Mouse (Mus musculus): ENCODE results near the gene Fzd2.
"Not testable (repeated sequence)": the region's sequence is repeated elsewhere in the genome, so short reads cannot be mapped to it uniquely, and the experiment has no call there.

Fzd2 gene

DNA sequence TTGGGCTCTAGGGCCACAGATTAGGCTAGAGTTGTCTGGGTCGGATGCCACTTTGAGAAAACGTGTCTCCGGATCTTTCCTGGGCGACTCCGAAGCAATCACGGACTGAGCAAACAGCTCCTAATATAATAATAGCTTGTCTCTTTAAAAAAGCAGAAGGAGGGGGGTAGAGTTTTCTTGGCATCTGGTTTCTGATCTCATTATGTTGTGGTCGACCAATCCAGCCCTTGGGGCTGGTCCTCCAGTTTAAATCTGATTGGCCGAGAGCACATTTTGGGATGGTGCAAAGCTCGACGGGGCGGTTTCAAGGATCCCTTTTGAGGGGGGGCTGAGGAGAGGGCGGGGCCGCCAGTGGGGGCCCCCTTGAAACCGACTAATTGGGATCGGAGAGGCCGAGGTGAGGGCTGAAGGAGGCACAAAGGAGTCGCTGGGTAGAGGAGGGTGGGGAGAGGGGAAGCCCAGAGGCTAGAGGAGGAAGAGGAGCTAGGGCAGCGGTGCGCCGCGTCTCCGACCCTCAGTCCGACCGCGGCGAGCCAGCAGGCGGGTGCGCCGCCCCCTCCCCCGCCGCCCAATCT, at the start of gene Fzd2:
Fzd2 (plus strand) TSS at position 387 of the 575 bp plus-strand sequence.
- peak; percentile 48 to 65 for DNase-seq (ENCODE audit: low spot score in 2 of 2)

DNA sequence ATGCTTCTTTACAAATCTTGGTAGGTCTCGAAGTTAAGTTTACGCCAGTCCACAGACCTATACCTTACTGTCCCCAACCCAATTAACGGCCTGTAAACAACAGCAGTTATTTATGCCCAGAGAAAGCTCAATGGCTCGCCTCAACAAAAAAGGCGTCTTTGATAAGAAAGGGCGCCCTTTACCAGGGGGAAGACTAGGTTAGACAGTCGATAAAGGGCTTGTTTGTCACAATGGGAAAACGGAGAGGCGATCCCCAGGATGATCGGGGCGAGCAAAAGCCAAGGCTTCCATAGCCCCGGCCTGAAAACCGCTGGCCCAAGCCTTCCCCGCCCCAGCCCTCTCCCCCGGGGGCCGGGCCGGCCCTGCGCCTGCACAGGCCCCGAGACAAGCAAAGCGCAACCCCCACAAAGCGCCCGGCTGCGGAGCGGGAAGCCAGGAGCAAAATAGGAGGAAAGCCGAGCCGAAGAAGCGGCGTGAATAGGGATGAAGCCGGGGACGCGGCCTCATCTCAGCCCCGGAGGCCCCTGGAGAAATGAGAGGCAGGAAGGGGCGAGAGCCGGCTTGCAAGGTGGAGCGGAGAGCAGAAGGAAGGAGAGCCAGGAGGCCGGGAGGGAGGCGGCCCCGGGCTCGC, 48.7 kb upstream of the Fzd2 start:
- no peak for DNase-seq (ENCODE audit: low spot score in 2 of 2)

DNA sequence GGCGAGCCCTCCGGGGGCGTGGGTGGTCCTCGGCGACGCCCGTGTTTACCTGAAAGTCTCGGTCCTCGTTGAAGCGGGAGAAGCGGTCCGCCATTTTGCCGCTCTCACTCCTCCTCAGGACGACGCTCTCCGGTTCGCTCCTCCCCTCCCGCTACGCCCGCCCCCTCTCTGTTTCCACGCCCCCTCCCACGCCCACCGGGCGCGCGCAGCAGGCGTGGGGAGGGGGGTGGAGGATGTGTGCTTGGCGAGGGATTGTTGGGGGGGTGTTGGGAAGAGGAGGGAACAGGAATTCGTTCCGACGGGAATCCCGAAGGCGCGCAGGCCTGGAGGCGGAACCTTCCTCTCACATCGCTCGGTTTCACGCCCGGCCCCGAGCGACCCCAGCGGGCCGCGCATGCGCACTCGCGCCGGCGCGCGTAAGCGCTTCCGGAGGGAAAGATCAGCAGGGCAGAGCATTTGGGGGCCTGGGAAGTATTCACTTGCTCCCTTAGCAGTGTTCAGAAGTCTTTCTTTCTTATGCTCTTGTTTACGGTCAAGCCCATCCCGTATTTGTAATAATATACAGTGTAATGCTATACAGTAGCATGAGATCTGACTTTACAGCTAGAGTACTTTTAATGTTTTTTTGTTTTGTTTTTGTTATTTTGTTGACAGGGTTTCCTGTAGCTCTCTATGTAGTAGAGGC, 48.0 kb upstream of the Fzd2 start, which contains the start of gene Gpatch8:
Gpatch8 (minus strand) TSS at position 362 of the 685 bp plus-strand sequence.
- DNase-seq (ENCODE audit: low spot score in 2 of 2), result peak; percentile 93

DNA sequence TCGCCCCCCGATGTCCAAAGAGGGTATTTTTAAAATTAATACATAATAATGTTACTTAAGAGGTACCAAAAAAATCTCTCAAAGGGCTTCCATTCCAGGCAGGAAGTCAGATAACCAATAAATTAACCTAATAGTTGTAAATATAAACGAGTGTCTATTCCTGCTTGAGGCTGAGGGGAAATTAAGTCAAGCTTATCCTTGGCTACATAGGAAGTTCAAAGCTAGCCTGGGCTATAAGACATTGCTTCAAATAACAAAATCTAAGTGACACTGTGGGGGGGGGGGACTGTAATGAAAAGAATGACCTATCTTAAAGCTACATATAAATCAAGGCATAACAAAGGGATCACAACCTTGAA, 47.5 kb upstream of the Fzd2 start:
- no peak for DNase-seq (ENCODE audit: low spot score in 2 of 2)

DNA sequence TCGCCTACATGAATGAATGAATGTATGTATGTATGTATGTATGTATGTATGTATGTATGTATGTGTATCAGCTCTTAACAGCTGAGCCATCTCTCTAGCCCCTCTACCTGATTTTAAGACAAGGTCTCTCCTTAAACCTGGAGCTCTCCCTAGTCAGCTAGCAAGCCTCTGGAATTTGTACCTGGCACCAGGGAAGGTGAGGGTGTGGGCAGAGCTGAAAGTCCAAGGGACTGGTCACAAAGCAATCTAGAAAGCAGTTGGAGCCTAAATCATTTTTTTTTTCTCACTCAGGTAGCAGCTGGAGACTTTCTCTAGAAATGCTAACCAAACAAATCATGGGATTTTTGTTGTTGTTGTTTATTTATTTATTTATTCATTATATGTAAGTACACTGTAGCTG, 46.8 kb upstream of the Fzd2 start:
- DNase-seq (ENCODE audit: low spot score in 2 of 2), result no peak

DNA sequence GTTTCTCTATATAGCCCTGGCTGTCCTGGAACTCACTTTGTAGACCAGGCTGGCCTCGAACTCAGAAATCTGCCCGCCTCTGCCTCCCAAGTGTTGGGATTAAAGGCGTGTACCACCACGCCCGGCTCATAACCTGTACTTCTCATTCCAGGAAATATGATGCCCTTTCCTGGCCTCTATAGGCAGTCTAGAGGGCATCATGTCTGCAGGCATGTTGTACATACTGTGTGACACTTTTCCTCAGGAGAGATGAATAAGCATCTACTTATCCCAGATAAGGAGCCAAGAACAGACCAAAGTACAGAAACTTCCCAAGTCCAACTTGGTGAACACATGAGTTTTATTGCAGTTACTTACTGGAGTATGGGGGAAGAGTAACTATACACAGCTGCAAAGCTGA, 45.5 kb upstream of the Fzd2 start:
- DNase-seq (ENCODE audit: low spot score in 2 of 2), result no peak

DNA sequence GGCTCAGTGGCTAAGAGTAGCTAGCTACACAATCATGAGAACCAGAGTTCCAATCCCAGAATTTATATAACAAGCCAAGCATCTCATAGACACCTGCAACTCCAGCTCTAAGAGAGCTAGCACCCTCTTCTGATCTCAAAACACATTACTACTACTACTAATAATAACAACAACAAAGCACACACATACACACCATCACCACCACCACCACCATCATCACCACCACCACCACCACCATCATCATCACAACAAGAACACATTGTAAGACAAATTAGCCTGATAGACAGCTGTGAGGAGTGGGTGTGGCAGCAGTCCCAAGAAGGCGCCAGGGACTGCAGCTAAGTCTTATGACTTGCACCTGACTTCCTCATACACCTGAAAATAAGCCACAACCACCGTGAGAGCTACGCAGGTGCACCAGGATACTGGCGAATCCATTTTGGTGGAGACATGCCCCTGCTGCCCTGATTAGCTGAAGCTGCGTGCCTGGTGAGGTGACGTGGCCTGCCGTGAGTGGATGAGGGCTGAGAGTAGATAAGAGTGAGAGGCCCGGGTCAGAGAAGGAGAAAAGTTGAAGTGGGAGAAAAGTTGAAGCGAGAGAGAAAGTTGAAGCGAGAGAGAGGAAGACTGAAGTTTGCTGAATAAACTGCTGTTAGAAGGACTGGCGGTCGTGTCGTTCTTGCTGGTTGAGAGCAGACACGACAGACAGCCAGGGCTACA, 39.1 kb upstream of the Fzd2 start:
- DNase-seq (ENCODE audit: low spot score in 2 of 2), result not testable (repeated sequence)

DNA sequence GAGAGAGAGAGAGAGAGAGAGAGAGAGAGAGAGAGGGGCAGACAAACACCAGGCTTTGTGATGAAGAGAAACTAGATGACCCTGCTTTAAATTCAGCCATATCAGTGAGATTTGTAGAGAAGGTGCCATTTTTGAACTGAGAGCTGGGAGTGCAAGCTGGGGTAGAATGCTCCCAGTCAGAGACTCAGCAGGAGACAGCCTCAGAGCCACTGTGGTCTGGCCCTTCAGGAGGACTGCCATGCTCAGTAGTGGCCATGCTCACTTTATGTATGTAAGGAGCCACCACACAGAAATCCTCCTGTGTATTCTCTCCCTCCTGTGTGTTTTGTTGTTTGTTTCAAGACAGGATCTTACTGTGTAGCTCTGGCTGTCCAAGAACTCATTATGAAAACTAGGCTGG, 38.5 kb upstream of the Fzd2 start:
- no peak for DNase-seq (ENCODE audit: low spot score in 2 of 2)

DNA sequence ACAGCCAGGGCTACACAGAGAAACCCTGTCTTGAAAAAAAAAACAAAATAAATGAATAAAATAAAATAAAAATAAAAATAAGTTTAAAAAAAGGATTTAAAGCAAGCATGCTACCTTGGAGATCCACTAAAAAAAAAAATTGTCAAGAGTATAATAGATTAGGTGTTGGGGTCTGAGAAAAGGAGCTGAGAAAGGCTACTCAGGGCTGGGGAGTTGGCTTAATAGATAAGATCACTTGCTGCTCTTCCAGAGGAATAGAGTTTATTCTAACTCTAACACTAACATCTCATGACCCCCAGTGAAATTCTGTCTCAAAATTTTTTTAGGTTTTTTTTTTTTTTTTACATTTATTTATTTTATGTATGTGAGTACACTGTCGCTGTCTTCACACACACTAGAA, 37.9 kb upstream of the Fzd2 start:
- DNase-seq (ENCODE audit: low spot score in 2 of 2), result no peak

DNA sequence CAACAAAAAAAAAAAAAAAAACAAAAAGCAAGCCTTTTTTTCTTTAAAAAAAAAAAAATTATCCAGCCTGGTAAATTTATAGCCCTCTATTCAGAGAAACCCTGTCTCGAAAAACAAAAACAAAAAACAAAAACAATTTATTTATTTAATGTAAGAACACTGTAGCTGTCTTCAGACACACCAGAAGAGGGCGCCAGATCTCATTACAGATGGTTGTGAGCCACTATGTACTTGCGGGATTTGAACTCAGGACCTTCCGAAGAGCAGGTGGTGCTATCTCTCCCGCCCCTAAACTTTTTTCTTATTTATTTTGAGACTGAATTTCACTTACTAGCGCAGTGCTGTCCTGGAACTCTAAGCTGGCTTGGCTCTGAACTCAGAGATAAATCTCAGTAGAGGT, 37.0 kb upstream of the Fzd2 start:
- no peak for DNase-seq (ENCODE audit: low spot score in 2 of 2)

DNA sequence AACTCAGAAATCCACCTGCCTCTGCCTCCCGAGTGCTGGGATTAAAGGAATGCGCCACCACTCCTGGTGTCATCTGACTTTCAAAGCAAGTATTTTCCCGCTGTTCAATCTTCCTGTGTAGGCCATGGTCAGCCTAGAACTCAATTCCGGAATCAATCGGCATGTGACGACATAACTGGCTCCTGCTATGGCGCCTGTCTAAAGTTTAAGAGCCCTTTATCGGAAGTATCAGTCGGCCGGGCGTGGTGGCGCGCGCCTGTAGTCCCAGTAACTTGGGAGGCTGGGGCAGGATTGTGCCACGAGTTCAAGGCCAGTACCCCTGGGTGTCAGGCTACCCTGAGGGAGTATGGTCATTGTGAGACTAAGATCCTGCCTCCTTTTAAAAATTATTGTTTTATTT, 36.5 kb upstream of the Fzd2 start:
- DNase-seq (ENCODE audit: low spot score in 2 of 2), result no peak

DNA sequence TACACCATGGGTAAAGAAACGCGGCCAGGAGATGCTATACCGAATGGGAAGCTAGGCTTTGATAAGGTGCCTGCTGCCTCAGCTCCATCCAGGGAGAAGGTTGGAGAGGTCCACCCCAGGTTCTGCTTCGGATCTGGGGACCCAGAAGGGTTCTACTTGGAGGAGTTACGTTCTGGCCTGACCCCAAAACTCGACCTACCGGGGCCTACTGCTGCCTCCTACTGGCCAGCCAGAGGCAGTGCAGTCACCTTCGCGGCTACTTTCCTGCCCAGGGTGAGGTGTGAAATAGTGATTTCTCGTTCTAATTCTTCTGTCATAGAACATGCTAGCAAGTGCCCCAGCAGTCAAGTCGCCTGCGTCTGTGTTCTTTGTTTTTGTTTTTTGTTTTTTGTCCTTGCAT, 36.0 kb upstream of the Fzd2 start:
- no peak for DNase-seq (ENCODE audit: low spot score in 2 of 2)

DNA sequence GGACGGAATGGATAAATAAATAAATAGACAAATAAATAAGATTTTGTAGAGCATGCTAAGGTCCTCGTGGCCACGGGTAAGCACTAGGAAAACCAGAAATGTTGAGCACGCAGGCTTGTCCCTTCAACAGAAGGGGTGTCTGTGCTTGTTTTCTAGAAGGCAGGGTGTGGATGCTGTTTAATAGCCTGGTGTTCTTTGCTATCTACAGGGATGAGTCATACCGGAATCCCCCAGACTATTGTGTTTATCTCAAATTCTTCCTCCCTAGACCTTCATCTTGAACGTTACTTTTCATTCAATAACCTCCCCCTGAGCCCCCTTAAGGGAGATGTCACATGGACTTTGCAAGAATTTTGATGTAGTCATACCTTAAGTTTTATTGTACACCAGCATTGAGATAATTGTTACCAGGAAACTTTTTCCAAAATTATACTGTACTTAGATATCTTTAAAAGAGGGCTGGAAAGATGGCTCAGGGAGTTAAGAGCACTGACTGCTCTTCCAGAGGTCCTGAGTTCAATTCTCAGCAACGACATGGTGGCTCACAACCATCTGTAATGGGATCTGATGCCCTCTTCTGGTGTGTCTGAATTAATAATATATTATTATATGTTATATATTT, 35.3 kb upstream of the Fzd2 start:
- no peak for DNase-seq (ENCODE audit: low spot score in 2 of 2)

DNA sequence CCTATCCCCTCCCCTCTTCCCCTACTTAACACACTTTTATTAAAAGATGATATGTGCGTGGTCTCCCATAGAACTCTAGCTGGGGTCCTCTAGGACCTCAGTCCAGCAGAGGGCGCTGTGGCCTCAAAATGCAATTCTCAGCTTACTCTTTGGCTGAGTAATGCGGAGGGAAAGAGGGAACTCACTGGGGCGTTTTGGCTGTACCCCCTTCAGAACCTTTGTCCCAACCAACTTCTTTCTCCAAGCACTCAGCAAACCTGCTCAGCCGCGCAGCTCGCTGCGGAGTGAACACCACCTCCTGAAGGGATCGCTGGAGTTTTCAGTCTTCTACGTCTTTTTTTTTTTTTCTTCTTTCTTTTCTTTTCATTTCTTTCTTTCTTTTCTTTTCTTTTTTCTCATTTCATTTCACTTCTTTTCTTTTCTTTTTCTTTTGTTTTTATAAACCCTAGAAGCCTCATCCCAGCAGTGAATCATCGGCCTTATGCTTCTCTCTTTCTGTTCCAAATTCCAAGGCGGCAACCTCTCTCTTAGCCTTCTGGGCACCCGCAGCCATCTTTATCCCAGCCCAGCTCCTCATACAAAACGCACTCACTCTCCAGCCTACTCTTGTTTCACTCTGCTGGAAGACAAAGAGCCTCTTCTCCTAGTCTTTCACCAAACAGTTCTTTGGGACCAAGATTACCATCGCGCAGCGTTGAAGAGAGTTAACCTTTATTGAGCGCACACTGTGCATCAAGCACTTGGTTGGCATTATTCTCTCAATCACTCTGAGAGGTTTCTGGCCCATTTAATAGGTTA, 31.1 kb upstream of the Fzd2 start:
- DNase-seq (ENCODE audit: low spot score in 2 of 2), result peak; percentile 77 to 83

DNA sequence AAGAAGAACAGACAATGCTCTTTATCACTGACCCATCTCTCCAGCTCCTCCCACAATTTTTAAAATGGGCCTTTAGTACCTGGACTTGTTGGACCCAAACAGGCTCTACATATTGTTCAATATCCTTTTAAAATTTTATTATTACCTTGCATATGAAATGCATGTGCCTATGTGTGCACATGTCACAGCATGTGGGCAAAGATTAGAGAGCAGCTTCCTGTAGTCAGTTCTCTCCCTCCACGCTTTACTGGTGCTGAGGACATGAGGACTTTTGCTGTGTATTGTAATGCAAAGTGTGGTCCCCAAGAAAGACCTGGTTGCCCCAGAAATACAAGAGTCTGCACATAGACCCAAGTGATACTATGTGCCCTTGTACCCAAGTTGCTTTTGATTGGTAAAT, 29.2 kb upstream of the Fzd2 start:
- DNase-seq (ENCODE audit: low spot score in 2 of 2), result no peak

DNA sequence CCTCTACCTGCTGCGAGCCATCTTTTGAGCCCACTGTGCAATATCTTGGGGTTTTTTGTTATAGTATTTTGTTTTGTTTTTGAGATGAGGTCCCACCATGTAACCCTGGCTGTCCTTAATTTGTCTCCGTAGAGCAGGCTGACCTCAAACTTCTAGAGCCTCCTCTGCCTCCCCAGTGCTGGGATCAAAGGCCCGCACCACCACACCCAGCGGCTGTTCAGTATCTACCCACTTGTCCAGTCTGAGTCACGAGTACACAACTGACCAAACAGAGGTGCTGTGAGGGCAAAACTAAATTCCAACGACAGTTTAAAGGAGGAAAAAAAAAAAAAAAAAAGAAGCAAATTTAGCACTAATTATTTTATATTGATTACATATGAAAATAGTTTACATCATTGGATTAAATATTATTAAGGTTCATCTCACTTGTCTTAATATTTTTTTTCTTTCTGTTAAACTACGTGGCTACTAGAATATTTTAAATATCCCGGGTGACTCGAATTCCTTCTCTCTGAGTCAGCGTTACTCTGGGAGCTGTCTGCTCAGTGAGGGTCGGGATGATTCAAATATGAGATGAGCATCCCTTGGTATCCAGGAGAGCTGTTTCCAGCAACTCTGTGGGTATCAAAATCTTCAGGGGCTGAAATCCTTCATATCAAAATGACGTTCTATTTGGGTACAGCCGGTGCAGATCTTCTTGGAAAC, 28.0 kb upstream of the Fzd2 start:
- no peak for DNase-seq (ENCODE audit: low spot score in 2 of 2)

DNA sequence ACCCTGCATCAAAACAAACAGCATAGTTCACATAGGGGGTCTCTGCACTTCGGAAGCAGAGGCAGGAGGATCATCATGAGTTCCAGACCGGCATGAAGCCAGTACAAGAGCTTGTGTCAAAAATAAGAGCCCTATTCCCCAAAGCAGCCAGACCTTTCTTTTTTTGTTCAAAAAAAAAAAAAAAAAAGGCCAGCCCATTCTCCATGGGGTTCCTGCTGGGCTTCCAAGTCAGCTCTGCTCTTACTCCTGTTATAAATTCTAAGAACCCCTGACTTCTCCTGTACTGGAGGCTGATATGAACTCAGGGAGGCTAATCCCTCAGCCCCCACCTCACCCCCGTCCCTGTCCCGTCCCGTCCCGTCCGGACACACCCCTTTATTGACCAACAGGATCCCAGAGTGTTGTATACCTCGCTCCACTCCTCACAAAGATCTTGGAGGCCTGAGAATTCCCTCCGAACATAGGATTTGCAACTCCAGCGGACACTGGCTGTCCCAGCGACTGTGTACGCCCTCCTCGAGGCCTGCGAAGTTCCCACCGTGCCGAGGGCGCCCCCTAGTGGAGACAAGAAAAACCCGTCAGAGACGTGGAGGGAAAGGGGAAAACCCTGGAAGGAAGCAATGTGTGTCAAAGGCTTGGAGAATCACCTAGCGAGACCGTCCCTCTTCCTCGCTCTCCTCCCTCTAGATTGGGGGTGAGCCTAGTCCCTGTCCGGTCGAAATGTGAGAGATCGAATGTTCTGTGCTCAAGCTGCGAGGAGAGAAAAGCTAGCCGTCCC, 25.7 kb upstream of the Fzd2 start:
- DNase-seq (ENCODE audit: low spot score in 2 of 2), result peak; percentile 58 to 62

DNA sequence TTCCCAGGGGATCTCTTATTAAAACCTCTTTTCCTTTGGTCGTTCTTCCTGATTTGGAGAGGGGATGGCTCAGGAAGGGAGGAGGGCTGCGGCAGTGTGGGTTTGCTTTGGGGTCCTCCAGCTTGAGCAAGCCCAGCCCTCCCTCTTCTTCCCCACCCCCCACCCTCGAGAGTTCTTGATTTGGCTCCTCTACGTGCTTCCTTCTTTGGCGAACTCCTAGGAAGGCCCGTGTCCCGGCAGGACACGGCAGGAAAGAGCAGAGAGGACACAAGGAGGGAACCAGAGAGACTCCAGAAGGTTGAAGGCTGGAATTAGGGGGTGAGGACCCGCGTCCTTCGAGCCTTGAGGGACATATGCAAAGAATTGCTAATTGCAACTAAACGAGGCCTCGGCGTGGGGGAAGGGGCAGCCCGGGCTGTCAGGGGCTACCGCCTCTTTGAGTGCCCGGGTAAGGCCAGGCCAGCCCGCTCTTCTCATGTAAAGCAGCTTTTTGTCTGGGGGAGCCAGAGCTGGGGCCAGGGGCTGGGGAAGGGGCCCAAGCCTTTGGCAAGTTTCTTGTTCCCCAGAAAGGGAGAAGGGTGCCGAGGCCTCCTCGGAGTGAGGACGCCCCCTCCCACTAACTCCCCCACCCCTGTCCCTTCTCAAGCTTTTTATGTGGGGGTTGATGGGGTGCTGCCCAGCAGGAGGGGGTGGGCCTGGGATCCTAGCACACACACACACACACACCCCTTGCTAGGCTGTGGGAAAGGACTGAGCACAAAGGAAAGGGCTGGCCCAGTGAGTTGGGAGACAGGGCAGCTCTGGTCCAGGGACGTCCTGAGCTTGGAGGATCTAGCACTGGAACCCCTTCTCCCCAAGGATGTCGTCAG, 24.8 kb upstream of the Fzd2 start, which contains the start of gene Gm11627:
Gm11627 (minus strand) TSS at position 297 of the 869 bp plus-strand sequence.
- peak; percentile 15 to 24 for DNase-seq (ENCODE audit: low spot score in 2 of 2)

DNA sequence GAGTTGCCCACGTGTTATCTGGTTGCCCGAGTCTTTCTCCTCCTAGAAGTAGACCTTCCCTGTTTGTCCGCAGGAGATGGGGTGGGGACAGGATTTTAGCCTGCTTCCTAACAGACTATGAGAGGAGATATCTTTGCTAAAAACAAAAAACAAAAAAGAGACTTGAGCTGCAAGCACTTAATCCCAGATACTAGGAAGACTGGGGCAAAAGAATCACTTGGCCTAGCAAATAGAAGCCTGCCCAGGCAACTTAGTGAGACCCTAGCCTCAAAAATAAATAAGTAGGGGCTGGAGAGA, 24.2 kb upstream of the Fzd2 start:
- DNase-seq (ENCODE audit: low spot score in 2 of 2), result no peak
